Mouse (Mus musculus) mouse embryonic stem cell (cell line): ENCODE results near the gene Arl4a.

Source experiments
- in situ Hi-C, 2 experiments: fragments of 300-500 bp; cut with MboI; formaldehyde crosslinking; loops; 1 replicate in 1 of 2; 3 replicates in 1 of 2; pipeline ENCODE4 v1.14.3; 2019 to 2020; ENCODE audit warnings: low sequenced_read_pairs in 2 of 2, low pct_unique_long_range_greater_than_20kb in 1 of 2, mixed read lengths in 1 of 2; ENCODE audit not compliant: unreplicated experiment in 1 of 2

Arl4a gene

DNA sequence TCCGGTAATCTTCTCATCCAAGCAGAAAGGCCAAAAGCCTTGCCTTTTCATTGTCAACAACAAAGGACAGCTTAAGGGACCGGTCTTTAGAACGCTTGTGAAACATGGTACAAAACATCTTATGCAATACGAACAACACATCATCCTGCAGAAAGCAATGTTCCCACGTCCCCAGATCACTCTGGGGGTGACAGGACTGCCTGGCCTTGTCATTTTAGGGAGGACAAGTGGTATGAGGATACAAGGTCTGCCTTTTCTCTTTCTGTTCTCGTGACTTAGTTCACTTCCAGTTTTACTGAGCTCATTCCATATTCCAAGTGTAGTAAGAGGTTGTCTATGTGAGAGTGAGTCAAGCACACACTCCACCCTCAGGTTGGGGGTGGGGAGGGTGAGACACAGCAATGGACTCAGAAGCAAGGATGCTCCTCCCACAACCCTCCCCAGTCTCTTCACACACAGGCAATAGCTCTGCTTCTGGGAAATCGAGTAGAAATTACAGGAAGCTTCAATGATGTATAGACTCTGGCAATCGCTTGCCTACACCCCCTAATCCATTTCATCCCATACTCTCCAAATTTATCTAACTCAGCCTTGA, 59.7 kb downstream of the Arl4a start:
- in situ Hi-C loops: no loop called here

GRCm38 (mm10) chr12:39976426-39976825, 61.4 kb downstream of the Arl4a start:
- in situ Hi-C loops: no loop called here

DNA sequence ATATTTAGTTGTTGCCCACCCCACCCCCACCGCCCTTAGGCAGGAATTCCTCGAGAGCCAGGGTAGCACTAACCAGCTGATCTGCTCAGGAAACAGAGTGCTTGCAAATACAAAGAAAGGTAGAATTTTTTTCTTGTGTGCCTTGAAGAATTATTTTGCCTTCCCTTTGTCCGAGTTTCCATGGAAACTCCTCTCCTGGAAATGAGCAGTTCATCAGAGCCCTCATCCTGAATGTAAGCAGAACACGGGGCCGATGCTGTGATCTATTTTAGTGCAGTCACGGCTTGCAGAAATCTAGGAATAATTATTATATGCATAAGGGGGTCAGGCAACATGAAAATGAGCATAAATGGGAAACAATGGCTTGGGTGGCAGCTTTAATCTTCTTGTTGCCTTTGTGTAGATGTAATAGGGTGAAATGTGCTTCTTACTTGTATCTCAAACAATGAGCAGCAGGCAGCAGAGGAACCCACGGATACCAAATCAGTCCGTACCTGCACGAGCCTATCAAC, 61.9 kb downstream of the Arl4a start:
- in situ Hi-C loops: no loop called here

- in situ Hi-C loops: no loop called here
These were observed 62.7 kb downstream of the Arl4a start for GRCm38 (mm10) chr12:39974977-39975583.

DNA sequence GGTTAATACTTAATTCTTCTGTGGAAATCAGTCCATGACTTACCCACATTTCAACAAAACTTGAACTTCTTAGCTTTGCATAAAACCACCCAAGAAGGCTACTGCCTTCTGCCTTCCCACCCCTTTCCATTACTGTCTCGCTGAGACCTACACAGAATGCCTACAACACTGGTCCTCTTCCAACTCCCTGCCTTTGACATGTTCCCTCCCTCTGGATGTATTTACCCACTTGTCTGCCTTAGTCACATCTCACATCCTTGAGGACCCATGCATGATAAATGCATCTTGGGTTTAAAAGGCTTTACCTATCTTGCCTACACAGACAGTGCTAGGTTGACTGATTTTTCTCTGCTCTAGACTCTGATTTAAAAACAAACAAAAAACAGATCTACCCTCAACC, 63.6 kb downstream of the Arl4a start:
- in situ Hi-C loops: no loop called here

- in situ Hi-C loops: no loop called here
These were observed 68.3 kb downstream of the Arl4a start for GRCm38 (mm10) chr12:39969500-39969899.

DNA sequence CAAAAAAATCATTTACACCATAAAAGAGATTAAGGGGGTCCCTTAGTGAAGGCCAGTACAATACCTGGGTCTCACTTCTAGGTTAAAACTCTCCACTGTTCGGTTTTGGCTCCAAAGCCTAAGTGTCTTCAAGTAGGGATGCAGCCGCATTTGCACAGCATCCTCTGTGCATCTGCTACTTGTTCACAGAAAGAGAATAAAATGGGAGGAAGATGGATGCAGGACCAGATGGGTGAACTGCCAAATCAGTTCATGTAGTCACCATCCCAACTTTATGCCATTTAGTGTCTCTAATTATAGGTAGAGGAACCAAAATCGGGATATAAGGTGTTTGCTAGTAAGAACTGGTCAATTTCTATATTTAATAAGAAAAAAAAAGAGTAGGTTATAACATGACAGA, 69.7 kb downstream of the Arl4a start:
- in situ Hi-C loops: no loop called here

GRCm38 (mm10) chr12:39959166-39959565, 78.7 kb downstream of the Arl4a start:
- in situ Hi-C loops: no loop called here

DNA sequence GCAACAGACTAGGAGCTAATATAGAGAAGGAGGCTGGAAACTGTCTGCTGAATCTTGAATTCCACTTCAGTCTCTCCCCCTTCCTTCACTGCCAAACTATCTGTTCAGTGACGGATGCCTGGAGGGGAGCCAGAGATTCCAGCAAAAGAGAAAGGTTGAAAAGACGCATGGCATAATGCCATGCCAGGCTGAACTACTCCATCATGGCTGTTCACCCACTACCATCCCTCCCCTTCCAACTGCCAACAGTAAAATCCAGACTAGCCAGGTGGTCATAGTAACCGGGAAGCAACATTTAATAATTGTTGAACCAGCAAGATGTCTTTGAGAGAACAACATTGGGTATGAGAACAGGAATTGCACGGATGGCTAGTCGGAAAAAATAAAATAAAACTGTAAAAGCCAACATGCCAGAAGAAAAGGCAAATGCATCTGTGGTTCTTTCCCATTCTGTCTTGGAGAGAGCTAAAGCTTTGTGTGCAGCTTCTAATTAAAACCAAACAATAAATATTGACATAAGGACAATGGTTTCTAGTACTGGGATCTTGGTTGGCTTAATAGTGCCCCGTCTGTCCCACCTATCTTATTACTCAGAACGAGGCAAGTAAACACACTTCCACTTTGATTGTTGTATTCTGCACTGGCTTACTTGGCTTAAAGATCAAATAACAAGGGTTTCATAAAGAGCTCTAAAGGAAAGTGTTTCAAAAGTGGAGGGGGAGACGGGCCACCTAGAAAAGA, 79.7 kb downstream of the Arl4a start:
- in situ Hi-C loops: no loop called here

DNA sequence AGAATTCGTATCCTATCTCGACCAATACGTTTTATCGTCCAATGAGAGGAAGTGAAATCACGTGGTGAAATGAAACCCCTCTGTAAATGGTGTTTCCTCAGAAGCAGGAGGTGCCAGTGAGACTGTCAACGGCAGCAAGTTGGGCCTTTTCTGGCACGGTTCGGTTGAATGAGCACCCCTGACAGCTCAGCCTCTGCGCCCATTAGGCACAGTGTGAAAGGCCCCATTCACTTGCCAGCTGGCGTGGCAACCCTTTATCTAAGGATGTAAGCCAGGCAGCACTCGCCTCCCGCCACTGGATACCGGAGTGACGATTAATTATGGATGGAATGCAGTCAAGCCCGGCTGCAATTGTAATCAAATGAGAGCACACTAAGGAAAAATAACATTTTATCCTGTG, 81.4 kb downstream of the Arl4a start:
- in situ Hi-C loops: no loop called here
